Comparison of ENCODE assay signal across 8 mouse cellular contexts in the genomic region with DNA sequence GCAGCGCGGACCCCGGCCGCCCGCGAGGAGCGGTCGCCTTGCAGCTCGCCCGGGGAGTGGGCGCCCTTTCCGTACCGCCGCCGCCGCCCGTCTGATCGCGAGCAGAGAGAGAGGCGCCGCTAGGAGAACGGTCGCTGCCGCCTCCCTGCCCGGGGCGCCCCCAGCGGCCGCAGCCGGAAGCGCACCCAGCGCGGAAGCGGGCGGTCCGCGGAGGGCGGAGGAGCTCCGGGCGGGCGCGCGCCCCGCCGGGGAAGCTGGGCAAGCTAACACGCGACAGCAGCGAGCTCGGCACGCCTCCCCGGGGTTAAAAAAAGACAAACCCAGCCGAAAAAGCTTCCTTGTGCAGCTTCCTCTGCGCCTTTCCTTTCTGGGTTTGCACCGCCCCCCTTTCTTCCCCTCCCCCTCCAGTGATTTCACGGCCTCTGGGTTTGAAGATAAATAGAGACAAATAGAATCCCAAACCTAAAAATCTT. TPM values are rescaled to one million over a fixed set of nuclear protein-coding genes. Genes with fewer than 3 reads are reported as not detected.
DNase-seq lines count a peak whose midpoint lies in the region; ATAC-seq and TF ChIP-seq lines count a peak whose summit lies in the region.

Gene Fam102b, minus strand, starts transcription at position 93 of the 473 bp plus-strand sequence.

- H3K4me1 ChIP-seq in hindbrain, embryonic 14.5 days (replicated peaks; ENCODE audit: control insufficient read depth, insufficient read depth, low read length) = peaks cover 24% of the 10 kb centered on the region

- DNase-seq in ZHBTc4 (ENCODE audit: low read depth, low spot score) = peak; percentile 93
- DNase-seq in cerebellum, postnatal 36 days = peak; percentile 82 to 87
- peak; percentile 82 for DNase-seq in frontal cortex, postnatal 36 days (ENCODE audit: low spot score in 2 of 2)
- DNase-seq in hindbrain, embryonic 14.5 days (ENCODE audit: low spot score) = peak; percentile 90
- peak; percentile 90 to 92 for DNase-seq in left cerebral cortex, adult 2 months (ENCODE audit: extremely low spot score in 1 of 2, low spot score in 2 of 2)
- DNase-seq in retina, postnatal 7 days (ENCODE audit: low read depth, low spot score) = peak; percentile 79
- peak; percentile 78 to 83 for DNase-seq in urinary bladder, adult 18-20 months (ENCODE audit: low spot score in 2 of 2)

- H3K9ac ChIP-seq in hindbrain, embryonic 14.5 days = peak within 1 kb of the TSS; percentile 85

- WGBS in hindbrain, embryonic 14.5 days = 0% methylated on average over 51 of the region's 54 CpGs
- WGBS in macrophage (ENCODE audit: missing documents) = under 1% methylated on average over 54 of the region's 54 CpGs

- H3K9me3 ChIP-seq in hindbrain, embryonic 14.5 days (ENCODE audit: control insufficient read depth, low read length) = no peaks in the 10 kb centered on the region

- intact Hi-C loops in left cerebral cortex, adult 2 months (cut with DNase I) = loop anchor here (1.0 to 2.0 kb wide), 2 partner anchors 36 to 117 kb away; partner anchors contain the start of gene Prpf38b

- peak; percentile 95 for TF ChIP-seq CTCF in left cerebral cortex, adult 2 months (IDR thresholded peaks at IDR 0.05)

- H3K4me3 ChIP-seq in hindbrain, embryonic 14.5 days (replicated peaks; ENCODE audit: low read length) = peak within 1 kb of the TSS; percentile 68
- peak within 1 kb of the TSS; percentile 68 for H3K4me3 ChIP-seq in left cerebral cortex, adult 2 months
- peak within 1 kb of the TSS; percentile 74 for H3K4me3 ChIP-seq in macrophage (ENCODE audit: inconsistent target)

- peak within 1 kb of the TSS; percentile 59 for H3K4me2 ChIP-seq in hindbrain, embryonic 14.5 days (replicated peaks)

- H3K36me3 ChIP-seq in hindbrain, embryonic 14.5 days (replicated peaks; ENCODE audit: control insufficient read depth, insufficient read depth) = no peaks in the 10 kb centered on the region
- no peaks in the 10 kb centered on the region for H3K36me3 ChIP-seq in macrophage (ENCODE audit: inconsistent target)

- peak; percentile 89 for ATAC-seq in hindbrain, embryonic 14.5 days (ENCODE audit: low FRiP score)

- H3K27me3 ChIP-seq in hindbrain, embryonic 14.5 days (ENCODE audit: control insufficient read depth, insufficient read depth, low read length) = no peaks in the 10 kb centered on the region

- H3K27ac ChIP-seq in hindbrain, embryonic 14.5 days = peak within 1 kb of the TSS; percentile 87
- H3K27ac ChIP-seq in left cerebral cortex, adult 2 months = peak within 1 kb of the TSS; percentile 70
- H3K27ac ChIP-seq in macrophage = peak within 1 kb of the TSS; percentile 67

- peaks cover 40% of the 10 kb centered on the region; the same call in 1 of the 2 replicates for H3K79me2 ChIP-seq in macrophage (ENCODE audit: inconsistent target)

RNA-seq across cellular contexts. Expression of gene Fam102b, which starts in this region (rescaled TPM):
- polyA plus RNA-seq in hindbrain, embryonic 14.5 days (2014; fragmentation: Nextera tagmentation; extraction: Ambion mirVana) = 20.9 and 24.9 TPM in 2 replicates
- 10 to 100 TPM; 29.6 to 35.0 TPM for total RNA-seq in left cerebral cortex, adult 2 months (2021)
- 100 to 1,000 TPM in 5 of 26 experiments, 10 to 100 TPM in 21; 17.5 to 210 (median 27.8) TPM for total RNA-seq in macrophage (2018; cell fraction: chromatin; rRNA removed)
- 100 to 1,000 TPM in 1 of 26 experiments, 10 to 100 TPM in 25; 25.9 to 125 (median 36.1) TPM for total RNA-seq in macrophage (2018; cell fraction: cytosol; rRNA removed)
- total RNA-seq in macrophage (2018; cell fraction: nucleus; rRNA removed) = 100 to 1,000 TPM in 7 of 26 experiments, 10 to 100 TPM in 19; 26.5 to 250 (median 38.5) TPM
- polyA plus RNA-seq in macrophage (2018) = 22.5 to 30.1 TPM (median 22.8 TPM) in 3 replicates

Comparison
In these comparisons a context has a peak if more than half of its experiments do, and no peak if none do; other contexts are left out.
1. Peak in every context shown above with its lines: DNase-seq, ATAC-seq, H3K4me3 ChIP-seq and H3K27ac ChIP-seq.